Comparison of ENCODE assay signal across 11 mouse cellular contexts in genomic region chr2:166483617-166484319, GRCm38 (mm10).
DNase-seq lines count a peak whose midpoint lies in the region; ATAC-seq and TF ChIP-seq lines count a peak whose summit lies in the region.
"Had no signal": no experiment of that assay in that cellular context is flagged by ENCODE, and none has a peak within 500 bp of the region (broad histone marks: within the 10 kb centered on the region; RNA-seq: fewer than 3 reads in every experiment).

No protein-coding gene starts in this region.

- TF ChIP-seq EP300 in ES-Bruce4 (IDR thresholded peaks at IDR 0.05; ENCODE audit: insufficient read depth, low read depth, low read length), result no peak

- TF ChIP-seq CTCF in ES-Bruce4 (IDR thresholded peaks at IDR 0.05; ENCODE audit: low read depth, low read length), result peak; percentile 22

- no peaks in the 10 kb centered on the region for H3K36me3 ChIP-seq in hindbrain, embryonic 10.5 days
- no peaks in the 10 kb centered on the region for H3K36me3 ChIP-seq in hindbrain, embryonic 11.5 days (ENCODE audit: control insufficient read depth, insufficient read depth, low read length)
- no peaks in the 10 kb centered on the region for H3K36me3 ChIP-seq in ES-Bruce4 (ENCODE audit: control insufficient read depth, insufficient read depth, low read length, poor library complexity, severe bottlenecking)
- H3K36me3 ChIP-seq in limb, embryonic 10.5 days, result no peaks in the 10 kb centered on the region

- no peak overlapping the region for H3K9ac ChIP-seq in hindbrain, embryonic 11.5 days (ENCODE audit: low read depth, low read length)
- no peak overlapping the region for H3K9ac ChIP-seq in ES-Bruce4 (ENCODE audit: low read depth, poor library complexity, severe bottlenecking)

- no peak overlapping the region for H3K4me2 ChIP-seq in hindbrain, embryonic 11.5 days (replicated peaks; ENCODE audit: low read depth, low read length)

- peak overlapping the region; percentile 86 for H3K27ac ChIP-seq in hindbrain, embryonic 10.5 days
- no peak overlapping the region for H3K27ac ChIP-seq in hindbrain, embryonic 11.5 days (ENCODE audit: low read depth, low read length)
- H3K27ac ChIP-seq in ES-Bruce4 (ENCODE audit: insufficient read depth, low read length), result no peak overlapping the region
- peak overlapping the region; percentile 11; the same call in 1 of the 2 replicates for H3K27ac ChIP-seq in limb, embryonic 10.5 days

- H3K27me3 ChIP-seq in hindbrain, embryonic 10.5 days (ENCODE audit: insufficient read depth, poor library complexity, severe bottlenecking), result no peaks in the 10 kb centered on the region; the same call in 1 of the 2 replicates
- H3K27me3 ChIP-seq in hindbrain, embryonic 11.5 days (ENCODE audit: control insufficient read depth, insufficient read depth, low read length), result no peaks in the 10 kb centered on the region
- H3K27me3 ChIP-seq in ES-Bruce4 (ENCODE audit: control insufficient read depth, insufficient read depth, low read length, poor library complexity, severe bottlenecking), result no peaks in the 10 kb centered on the region
- H3K27me3 ChIP-seq in limb, embryonic 10.5 days (ENCODE audit: low read depth, poor library complexity, severe bottlenecking), result no peaks in the 10 kb centered on the region
- H3K27me3 ChIP-seq: Patski had no signal

- no peak overlapping the region for H3K4me3 ChIP-seq in hindbrain, embryonic 10.5 days
- no peak overlapping the region for H3K4me3 ChIP-seq in hindbrain, embryonic 11.5 days (ENCODE audit: low read depth, low read length)
- H3K4me3 ChIP-seq in ES-Bruce4 (ENCODE audit: low read depth, low read length), result no peak overlapping the region
- no peak overlapping the region for H3K4me3 ChIP-seq in limb, embryonic 10.5 days

- H3K4me1 ChIP-seq in hindbrain, embryonic 10.5 days (replicated peaks), result peaks cover 79% of the 10 kb centered on the region
- peaks cover 14% of the 10 kb centered on the region for H3K4me1 ChIP-seq in hindbrain, embryonic 11.5 days (replicated peaks; ENCODE audit: control insufficient read depth, insufficient read depth, low read length)
- H3K4me1 ChIP-seq in ES-Bruce4 (ENCODE audit: control insufficient read depth, insufficient read depth, low read length), result no peaks in the 10 kb centered on the region
- H3K4me1 ChIP-seq in limb, embryonic 10.5 days, result peaks cover 59% of the 10 kb centered on the region

- no peak for TF ChIP-seq POLR2A in ES-Bruce4 (IDR thresholded peaks at IDR 0.05; ENCODE audit: insufficient read depth, low read length)

- 86% methylated on average over 6 of the region's 6 CpGs for WGBS in hindbrain, embryonic 10.5 days
- 87% methylated on average over 6 of the region's 6 CpGs for WGBS in hindbrain, embryonic 11.5 days
- 88% methylated on average over 6 of the region's 6 CpGs for WGBS in limb, embryonic 10.5 days

- DNase-seq in hindbrain, embryonic 10.5 days (ENCODE audit: low spot score), result no peak
- DNase-seq in hindbrain, embryonic 11.5 days (ENCODE audit: low spot score), result no peak
- DNase-seq in 416B (ENCODE audit: low read depth), result peak; percentile 46
- DNase-seq in limb, embryonic 10.5 days (ENCODE audit: low spot score), result no peak
- no peak for DNase-seq in embryo, embryonic 9.5 days (ENCODE audit: extremely low spot score)
- DNase-seq in cerebellum, adult 11 months, result no peak
- DNase-seq: kidney, postnatal 25 days; right cerebral cortex, postnatal 14 days; thymus, adult 18-20 months had no signal

- ATAC-seq in hindbrain, embryonic 11.5 days (ENCODE audit: low FRiP score), result no peak

- no peaks in the 10 kb centered on the region for H3K9me3 ChIP-seq in hindbrain, embryonic 10.5 days
- H3K9me3 ChIP-seq in hindbrain, embryonic 11.5 days (ENCODE audit: control insufficient read depth, low read length), result no peaks in the 10 kb centered on the region
- H3K9me3 ChIP-seq in ES-Bruce4 (replicated peaks; ENCODE audit: control insufficient read depth, insufficient read depth, low read length, poor library complexity, severe bottlenecking), result no peaks in the 10 kb centered on the region
- H3K9me3 ChIP-seq in limb, embryonic 10.5 days (replicated peaks), result no peaks in the 10 kb centered on the region

Comparison
In these comparisons a context has a peak if more than half of its experiments do, and no peak if none do; other contexts are left out.
1. H3K27ac ChIP-seq: peak in hindbrain, embryonic 10.5 days (single experiment) and limb, embryonic 10.5 days (single experiment); none in hindbrain, embryonic 11.5 days (single experiment) and ES-Bruce4 (single experiment).